Mouse (Mus musculus): ENCODE measurements around the gene Cutal.
A peak's percentile ranks its signal among the peaks of the same experiment; 100 is the strongest.
"Not testable (repeated sequence)": the region's sequence is repeated elsewhere in the genome, so short reads cannot be mapped to it uniquely, and the experiment has no call there.

The Cutal gene

DNA sequence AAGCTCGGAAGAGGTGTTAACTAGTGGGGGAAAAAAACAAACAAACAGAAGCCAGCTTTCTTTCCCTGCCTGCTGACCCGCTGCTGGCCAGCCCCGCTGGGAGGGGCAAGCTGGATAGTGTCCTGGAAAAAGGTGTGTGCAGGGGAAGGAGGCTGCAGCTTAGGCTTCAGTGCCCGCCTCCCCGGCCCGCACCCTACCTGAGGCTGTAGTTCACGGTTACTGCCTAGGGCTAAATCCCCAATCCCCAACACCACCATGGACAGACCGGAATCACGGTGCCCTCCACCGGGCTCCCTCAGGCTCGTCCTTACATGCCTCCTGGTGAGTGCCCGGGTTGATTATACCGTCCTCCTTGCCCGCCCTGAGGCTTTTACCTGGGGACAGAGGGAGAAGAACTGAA lies at the start of gene Cutal:
TSS of gene Cutal (plus strand) at position 126 of the 400 bp plus-strand sequence.
- peak; percentile 15 for DNase-seq (ENCODE audit: low read depth, low spot score)

DNA sequence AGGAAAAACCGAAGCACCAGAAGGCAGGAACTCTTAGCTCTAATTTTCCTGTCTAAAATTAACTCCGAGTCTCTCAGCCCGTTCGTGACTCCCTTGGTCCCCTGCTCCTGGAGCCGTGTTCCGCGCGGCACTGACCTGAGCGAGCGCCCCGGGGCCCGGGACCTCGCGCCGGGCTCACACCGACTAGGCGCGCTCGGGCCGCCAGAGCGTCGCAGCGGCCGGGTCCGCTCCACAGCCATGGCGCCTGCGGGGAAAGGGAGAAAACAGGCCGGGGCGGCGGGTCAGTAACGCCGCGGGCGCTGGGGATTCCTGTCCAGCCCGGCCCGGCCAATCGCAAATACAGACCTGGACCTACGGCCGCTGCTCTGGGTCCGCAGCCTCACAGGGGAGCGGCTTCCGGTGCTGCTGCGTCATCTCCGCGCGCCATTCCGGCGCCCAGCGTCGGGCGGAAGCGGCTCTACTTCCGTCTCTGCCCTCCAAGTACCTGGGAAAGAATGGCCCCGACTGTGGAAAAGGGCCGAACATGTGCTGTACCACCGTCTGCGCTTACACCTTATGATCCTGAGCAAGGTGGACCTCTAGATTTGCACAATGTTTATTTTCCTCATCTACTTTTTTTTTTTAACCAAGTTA lies 48.3 kb upstream of the Cutal start, which contains the start of gene Fbxw2:
TSS of gene Fbxw2 (minus strand) at position 485 of the 633 bp plus-strand sequence.
- DNase-seq (ENCODE audit: low read depth, low spot score): peak; percentile 92

DNA sequence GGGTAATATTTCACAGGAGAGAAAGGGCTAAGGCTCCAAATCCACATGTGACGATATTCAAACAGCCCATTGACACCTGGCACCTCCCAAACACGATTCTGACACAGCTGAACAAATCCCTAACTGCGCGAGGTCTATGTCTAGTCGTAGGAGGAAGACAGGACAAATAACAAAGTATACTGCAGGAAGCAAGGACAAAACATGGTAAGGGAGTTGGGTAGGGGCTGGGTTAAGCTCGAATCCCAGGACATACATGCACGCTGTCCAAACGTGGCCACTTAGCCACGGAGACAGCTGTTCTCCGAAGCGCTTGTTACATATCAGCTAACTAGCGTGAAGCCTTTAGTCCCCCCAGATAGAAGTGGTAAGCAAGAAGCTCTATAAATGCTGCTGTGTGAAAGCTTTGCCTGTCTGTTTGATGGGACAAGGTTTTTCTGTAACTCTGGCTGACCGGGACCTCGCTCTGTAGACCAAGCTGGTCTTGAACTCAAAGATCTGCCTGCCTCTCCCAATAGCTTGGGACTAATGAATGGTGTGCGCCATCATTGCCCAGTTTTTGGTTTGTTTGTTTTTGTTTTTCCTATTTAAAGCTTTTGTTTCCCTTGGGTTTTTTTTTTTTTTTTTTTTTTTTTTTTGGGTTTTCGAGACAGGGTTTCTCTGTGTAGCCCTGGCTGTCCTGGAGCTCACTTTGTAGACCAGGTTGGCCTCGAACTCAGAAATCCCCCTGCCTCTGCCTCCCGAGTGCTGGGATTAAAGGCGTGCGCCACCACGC lies 47.5 kb upstream of the Cutal start:
- peak; percentile 25 for DNase-seq (ENCODE audit: low read depth, low spot score)

GRCm38 (mm10) chr2:34827591-34827990 lies 46.6 kb upstream of the Cutal start:
- DNase-seq (ENCODE audit: low read depth, low spot score): no peak

DNA sequence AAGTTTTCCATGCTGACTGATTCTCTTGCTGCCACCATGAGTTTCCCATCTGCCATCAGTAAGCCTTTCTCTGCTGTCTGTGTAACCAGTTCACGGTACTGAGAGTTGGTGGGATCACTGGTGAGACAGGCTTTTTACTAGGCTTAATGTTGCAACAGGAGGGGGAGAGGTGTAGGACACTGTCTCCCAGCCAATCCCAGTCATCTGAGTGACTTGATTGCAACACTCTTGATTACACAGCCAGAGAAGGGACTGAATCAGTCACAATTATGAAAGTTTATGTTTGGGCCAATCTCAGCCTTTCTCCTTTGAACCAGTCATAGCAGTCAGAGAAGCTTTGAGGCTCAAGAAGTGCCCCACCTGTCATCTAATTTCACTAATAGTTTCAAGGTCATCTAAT lies 46.2 kb upstream of the Cutal start:
- DNase-seq (ENCODE audit: low read depth, low spot score): no peak

- DNase-seq (ENCODE audit: low read depth, low spot score): peak; percentile 53
Measured at GRCm38 (mm10) chr2:34830066-34830465, 44.1 kb upstream of the Cutal start.

- not testable (repeated sequence) for DNase-seq (ENCODE audit: low read depth, low spot score)
Measured at GRCm38 (mm10) chr2:34832766-34833457, 41.3 kb upstream of the Cutal start, which contains the start of gene Gm34653. Gene Gm34653, plus strand, starts transcription at chr2:34833007.

- no peak for DNase-seq (ENCODE audit: low read depth, low spot score)
Measured at GRCm38 (mm10) chr2:34833624-34834023, 40.6 kb upstream of the Cutal start.

GRCm38 (mm10) chr2:34835669-34836068 lies 38.5 kb upstream of the Cutal start:
- peak; percentile 72 for DNase-seq (ENCODE audit: low read depth, low spot score)

- DNase-seq (ENCODE audit: low read depth, low spot score): not testable (repeated sequence)
Measured at GRCm38 (mm10) chr2:34840143-34840542, 34.1 kb upstream of the Cutal start.

GRCm38 (mm10) chr2:34841706-34842105 lies 32.5 kb upstream of the Cutal start:
- DNase-seq (ENCODE audit: low read depth, low spot score): no peak

GRCm38 (mm10) chr2:34843211-34843939 lies 30.8 kb upstream of the Cutal start:
- peak; percentile 45 for DNase-seq (ENCODE audit: low read depth, low spot score)

DNA sequence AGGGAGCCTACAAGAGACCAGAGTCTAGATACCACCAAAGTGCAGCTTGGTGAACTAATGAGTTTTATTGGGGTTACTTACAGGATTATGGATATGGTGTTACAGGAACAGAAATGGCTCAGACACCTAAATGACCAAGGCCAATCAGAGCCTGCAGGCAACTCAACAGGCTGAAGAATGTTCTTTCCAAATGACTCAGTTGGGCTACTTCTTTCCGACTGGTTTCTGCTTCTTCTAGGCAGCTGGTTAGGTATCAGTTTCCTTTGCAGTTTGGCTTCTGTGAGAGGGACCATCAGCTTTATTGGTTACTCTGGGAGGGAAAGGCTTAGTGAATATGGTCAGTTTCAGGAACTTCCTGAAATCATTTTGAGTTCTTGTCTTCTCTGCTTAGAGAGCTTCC lies 26.5 kb upstream of the Cutal start:
- DNase-seq (ENCODE audit: low read depth, low spot score): no peak

- DNase-seq (ENCODE audit: low read depth, low spot score): peak; percentile 31
Measured at GRCm38 (mm10) chr2:34855265-34855664, 18.9 kb upstream of the Cutal start.

DNA sequence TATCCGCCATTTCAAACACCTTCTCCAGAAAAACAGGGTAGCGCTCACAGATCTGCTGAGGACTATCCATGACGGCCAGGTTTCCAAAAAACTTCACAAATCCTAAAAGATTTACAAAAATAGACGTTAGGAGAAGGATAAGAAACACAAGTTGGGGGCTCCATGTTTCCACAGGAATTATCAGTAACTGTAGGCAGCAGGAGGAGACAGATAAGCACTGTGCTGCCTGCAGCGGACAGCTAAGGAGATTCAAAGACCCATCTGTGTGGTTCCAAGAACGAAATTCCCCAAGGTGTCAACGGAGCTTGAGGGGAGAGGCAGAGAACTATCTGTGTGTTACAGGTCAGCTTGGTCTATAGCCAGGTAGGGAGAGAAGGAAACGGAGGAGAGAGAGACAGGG lies 16.5 kb upstream of the Cutal start:
- DNase-seq (ENCODE audit: low read depth, low spot score): no peak

- DNase-seq (ENCODE audit: low read depth, low spot score): no peak
Measured at GRCm38 (mm10) chr2:34869680-34870079, 4.5 kb upstream of the Cutal start.

GRCm38 (mm10) chr2:34870520-34871474 lies 3.4 kb upstream of the Cutal start:
- peak; percentile 99 for DNase-seq (ENCODE audit: low read depth, low spot score)

- DNase-seq (ENCODE audit: low read depth, low spot score): no peak
Measured at GRCm38 (mm10) chr2:34874816-34875345, 685 bp downstream of the Cutal start, which contains the start of gene Psmd5. Gene Psmd5, minus strand, starts transcription at chr2:34874968.

- no peak for DNase-seq (ENCODE audit: low read depth, low spot score)
Measured at GRCm38 (mm10) chr2:34880054-34880453, 5.9 kb downstream of the Cutal start.

DNA sequence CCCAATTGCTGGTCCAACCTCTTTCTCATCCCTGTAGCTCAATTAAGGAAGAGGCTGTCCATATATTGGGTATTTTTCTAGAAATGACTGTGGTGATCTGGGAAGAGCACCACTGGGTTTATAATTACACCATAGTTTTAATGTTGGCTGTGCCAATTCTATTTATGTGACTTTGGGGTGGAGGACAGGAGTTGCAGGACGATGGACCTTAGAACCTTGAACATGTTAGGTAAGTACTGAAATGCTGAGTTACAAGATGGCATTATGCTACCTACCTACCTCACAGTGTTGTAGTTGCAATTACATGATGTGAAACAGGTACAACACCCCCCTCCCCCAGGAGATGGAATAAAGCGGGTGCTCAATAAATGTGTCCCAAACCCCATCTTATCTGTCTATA lies 8.6 kb downstream of the Cutal start:
- no peak for DNase-seq (ENCODE audit: low read depth, low spot score)
